Mouse (Mus musculus): ENCODE data around the gene Glis3. TPM values are rescaled to one million over a fixed set of nuclear protein-coding genes. Genes with fewer than 3 reads are reported as not detected.

Glis3 gene
- polyA plus RNA-seq, 1 experiment: 0.02 TPM

DNA sequence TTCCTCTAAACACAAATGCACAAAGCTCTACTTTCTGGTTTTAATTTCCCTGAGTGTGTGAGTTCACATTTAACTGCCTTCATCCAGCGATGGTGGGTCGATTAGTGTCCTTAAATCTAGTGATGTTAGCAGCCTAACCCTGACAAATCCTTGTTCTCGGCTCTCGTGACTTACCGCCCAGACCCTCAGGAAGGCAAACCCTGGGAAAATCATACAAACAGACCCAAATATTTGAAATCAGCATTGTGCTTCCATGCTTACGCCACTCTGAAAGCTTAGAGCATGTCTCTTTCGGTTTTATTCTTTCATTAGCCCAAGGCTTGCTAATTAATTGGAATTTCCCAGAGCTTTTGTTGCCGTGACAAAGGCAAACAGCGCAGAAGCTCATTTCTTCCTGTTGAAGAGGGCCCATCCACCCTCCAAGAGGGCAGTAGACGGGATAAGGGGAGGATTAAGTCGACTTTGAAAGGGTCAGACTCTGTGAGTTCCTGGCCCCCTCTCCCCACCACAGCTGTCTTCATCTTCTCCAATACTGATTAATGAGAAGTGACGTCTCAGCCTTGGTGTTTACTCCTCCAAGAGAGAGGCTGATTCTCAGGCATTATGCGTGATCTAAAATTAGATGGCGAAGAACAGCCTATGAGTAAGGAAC lies 100.0 kb downstream of the Glis3 start:
- no peak for TF ChIP-seq GATA1 (IDR thresholded peaks at IDR 0.05; ENCODE audit: low read length)
- no peak for TF ChIP-seq TAL1 (IDR thresholded peaks at IDR 0.05; ENCODE audit: low read length)
- Histone ChIP-seq H3K4me1 (ENCODE audit: control insufficient read depth) (no peaks in the 10 kb centered on the region), H3K27me3 (ENCODE audit: control insufficient read depth) (no peaks in the 10 kb centered on the region), H3K36me3 (ENCODE audit: control insufficient read depth) (no peaks in the 10 kb centered on the region), H3K4me3 (replicated peaks) (no peak overlapping the region), H3K9me3 (ENCODE audit: control insufficient read depth, low read length) (no peaks in the 10 kb centered on the region)

DNA sequence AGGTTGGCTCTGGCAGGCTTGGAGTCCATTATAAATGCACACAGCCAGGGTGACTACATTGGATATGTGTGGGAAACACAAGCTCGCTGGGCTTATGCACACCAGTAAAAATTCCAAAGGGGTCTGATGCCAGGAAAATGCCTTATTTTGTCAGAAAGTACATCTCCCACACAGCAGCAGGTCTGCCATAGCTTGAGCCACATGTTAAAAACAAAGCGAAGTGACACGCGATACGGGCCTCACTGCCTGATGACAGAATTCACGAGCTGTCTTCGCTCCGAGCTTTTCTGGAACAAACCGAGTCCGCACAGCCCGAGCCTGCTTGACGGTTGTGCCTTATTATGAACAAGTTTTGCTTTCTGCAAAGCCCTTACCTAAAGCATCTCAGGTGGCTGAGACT lies 102.9 kb downstream of the Glis3 start:
- H3K9me3 ChIP-seq (ENCODE audit: control insufficient read depth, low read length): no peaks in the 10 kb centered on the region
- H3K4me3 ChIP-seq (replicated peaks): no peak overlapping the region
- TF ChIP-seq GATA1 (IDR thresholded peaks at IDR 0.05; ENCODE audit: low read length): no peak
- no peaks in the 10 kb centered on the region for H3K4me1 ChIP-seq (ENCODE audit: control insufficient read depth)
- no peaks in the 10 kb centered on the region for H3K36me3 ChIP-seq (ENCODE audit: control insufficient read depth)
- no peaks in the 10 kb centered on the region for H3K27me3 ChIP-seq (ENCODE audit: control insufficient read depth)

DNA sequence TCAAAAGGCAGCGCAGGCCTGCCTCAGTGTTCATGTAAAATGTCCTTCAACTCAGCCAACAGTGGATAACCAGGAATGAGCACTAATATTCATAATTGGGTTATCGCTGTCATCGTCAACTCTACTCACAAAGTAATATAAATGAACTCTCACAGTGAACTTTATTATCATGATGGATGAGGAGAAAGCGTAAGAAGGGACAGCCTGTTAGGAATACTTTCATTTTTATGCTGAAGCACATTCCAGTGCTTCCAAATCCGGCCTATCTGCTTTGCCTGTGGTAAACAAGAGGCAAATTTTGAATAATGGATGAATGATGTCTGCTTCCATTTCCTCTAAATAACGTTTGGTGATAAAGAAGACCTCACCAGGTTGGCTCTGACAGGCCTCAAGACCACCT lies 103.3 kb downstream of the Glis3 start:
- no peaks in the 10 kb centered on the region for H3K9me3 ChIP-seq (ENCODE audit: control insufficient read depth, low read length)
- no peaks in the 10 kb centered on the region for H3K27me3 ChIP-seq (ENCODE audit: control insufficient read depth)
- no peaks in the 10 kb centered on the region for H3K4me1 ChIP-seq (ENCODE audit: control insufficient read depth)
- H3K4me3 ChIP-seq (replicated peaks): no peak overlapping the region
- TF ChIP-seq GATA1 (IDR thresholded peaks at IDR 0.05; ENCODE audit: low read length) (no peak), TAL1 (IDR thresholded peaks at IDR 0.05; ENCODE audit: low read length) (no peak)
- no peaks in the 10 kb centered on the region for H3K36me3 ChIP-seq (ENCODE audit: control insufficient read depth)

DNA sequence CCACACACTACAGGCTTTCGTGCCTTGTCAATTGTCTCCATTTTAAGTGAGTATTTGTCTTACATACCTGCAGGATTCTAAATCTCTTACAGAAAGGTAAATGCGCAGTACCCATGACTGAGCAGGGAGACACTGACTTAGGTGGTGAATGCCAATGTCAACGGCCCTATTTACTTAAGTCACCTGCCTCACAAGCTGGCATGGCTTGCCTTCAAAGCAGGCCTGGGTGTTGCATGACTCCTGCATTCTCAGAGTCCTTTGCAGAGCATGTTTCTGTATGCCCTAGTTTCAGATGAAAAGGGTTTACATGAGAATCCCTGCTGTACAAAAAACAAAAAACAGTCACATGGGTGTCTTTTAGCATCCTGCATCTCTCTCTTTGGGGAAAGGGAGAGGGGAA lies 106.2 kb downstream of the Glis3 start:
- H3K9me3 ChIP-seq (ENCODE audit: control insufficient read depth, low read length): no peaks in the 10 kb centered on the region
- H3K4me1 ChIP-seq (ENCODE audit: control insufficient read depth): no peaks in the 10 kb centered on the region
- no peaks in the 10 kb centered on the region for H3K27me3 ChIP-seq (ENCODE audit: control insufficient read depth)
- H3K36me3 ChIP-seq (ENCODE audit: control insufficient read depth): no peaks in the 10 kb centered on the region
- TF ChIP-seq TAL1 (IDR thresholded peaks at IDR 0.05; ENCODE audit: low read length) (no peak), GATA1 (IDR thresholded peaks at IDR 0.05; ENCODE audit: low read length) (no peak)
- no peak overlapping the region for H3K4me3 ChIP-seq (replicated peaks)

DNA sequence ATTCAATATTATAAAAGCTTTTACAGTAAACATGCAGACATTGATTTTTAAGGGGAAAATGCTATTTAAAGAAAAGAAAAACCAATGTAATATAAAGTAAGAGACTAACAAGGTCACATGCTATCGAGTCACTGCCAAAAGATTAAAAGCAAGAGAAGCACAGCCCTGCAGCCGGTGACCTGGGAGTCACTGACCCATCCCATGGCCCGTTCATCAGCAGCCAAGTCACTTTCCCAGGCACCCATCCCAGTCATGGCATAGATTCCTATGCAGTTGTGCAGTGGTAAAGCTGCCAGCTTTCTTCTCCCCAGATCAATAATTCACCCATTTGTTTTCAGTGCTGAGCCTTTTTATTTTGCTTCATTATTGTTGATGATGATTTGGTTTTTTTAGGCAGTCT lies 110.0 kb downstream of the Glis3 start:
- Histone ChIP-seq H3K4me3 (replicated peaks) (no peak overlapping the region), H3K4me1 (ENCODE audit: control insufficient read depth) (no peaks in the 10 kb centered on the region), H3K27me3 (ENCODE audit: control insufficient read depth) (no peaks in the 10 kb centered on the region), H3K36me3 (ENCODE audit: control insufficient read depth) (no peaks in the 10 kb centered on the region), H3K9me3 (ENCODE audit: control insufficient read depth, low read length) (no peaks in the 10 kb centered on the region)
- TF ChIP-seq GATA1 (IDR thresholded peaks at IDR 0.05; ENCODE audit: low read length) (no peak), TAL1 (IDR thresholded peaks at IDR 0.05; ENCODE audit: low read length) (no peak)

DNA sequence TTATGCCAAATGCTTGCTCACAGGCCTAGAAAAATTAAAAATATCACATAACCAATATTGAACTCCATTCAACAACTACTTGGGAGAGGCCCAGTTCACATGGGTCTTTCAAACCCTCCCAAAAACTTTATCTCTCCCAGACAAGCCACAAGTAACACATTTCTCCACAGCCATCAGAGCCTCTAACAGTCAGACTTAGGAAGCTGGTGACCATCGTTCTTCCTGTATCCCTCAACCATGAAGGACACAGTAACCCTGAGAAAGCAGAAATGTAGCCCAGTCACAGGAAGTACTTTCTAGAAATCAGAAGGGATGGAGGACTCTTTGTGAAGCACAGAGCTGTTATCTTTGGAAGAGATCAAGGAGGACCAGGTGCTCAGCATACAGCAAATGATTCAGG lies 112.8 kb downstream of the Glis3 start:
- H3K4me1 ChIP-seq (ENCODE audit: control insufficient read depth): no peaks in the 10 kb centered on the region
- no peaks in the 10 kb centered on the region for H3K36me3 ChIP-seq (ENCODE audit: control insufficient read depth)
- H3K4me3 ChIP-seq (replicated peaks): no peak overlapping the region
- TF ChIP-seq GATA1 (IDR thresholded peaks at IDR 0.05; ENCODE audit: low read length) (no peak), TAL1 (IDR thresholded peaks at IDR 0.05; ENCODE audit: low read length) (no peak)
- H3K27me3 ChIP-seq (ENCODE audit: control insufficient read depth): no peaks in the 10 kb centered on the region
- no peaks in the 10 kb centered on the region for H3K9me3 ChIP-seq (ENCODE audit: control insufficient read depth, low read length)

DNA sequence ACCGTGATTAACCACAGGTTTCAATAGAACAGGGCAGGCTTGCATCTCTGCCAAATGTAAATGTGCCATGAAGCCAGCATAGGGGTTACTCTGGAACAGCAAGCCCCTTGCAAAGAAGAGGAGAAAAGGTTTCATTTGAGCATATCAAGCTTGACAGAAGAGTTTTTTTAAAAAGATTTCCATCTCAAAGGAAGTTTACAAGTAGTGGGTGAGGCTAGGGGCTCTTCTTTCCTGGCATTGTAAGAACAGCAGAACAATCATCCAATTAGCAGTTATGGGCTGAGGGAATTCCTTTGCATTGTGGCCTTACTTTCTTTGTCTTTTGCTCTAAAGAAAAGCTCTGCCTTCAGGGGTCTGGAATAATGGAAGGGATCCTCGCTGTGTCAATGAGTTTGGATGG lies 113.3 kb downstream of the Glis3 start:
- no peak for TF ChIP-seq TAL1 (IDR thresholded peaks at IDR 0.05; ENCODE audit: low read length)
- TF ChIP-seq GATA1 (IDR thresholded peaks at IDR 0.05; ENCODE audit: low read length): no peak
- Histone ChIP-seq H3K4me1 (ENCODE audit: control insufficient read depth) (no peaks in the 10 kb centered on the region), H3K27me3 (ENCODE audit: control insufficient read depth) (no peaks in the 10 kb centered on the region), H3K4me3 (replicated peaks) (no peak overlapping the region), H3K36me3 (ENCODE audit: control insufficient read depth) (no peaks in the 10 kb centered on the region), H3K9me3 (ENCODE audit: control insufficient read depth, low read length) (no peaks in the 10 kb centered on the region)

DNA sequence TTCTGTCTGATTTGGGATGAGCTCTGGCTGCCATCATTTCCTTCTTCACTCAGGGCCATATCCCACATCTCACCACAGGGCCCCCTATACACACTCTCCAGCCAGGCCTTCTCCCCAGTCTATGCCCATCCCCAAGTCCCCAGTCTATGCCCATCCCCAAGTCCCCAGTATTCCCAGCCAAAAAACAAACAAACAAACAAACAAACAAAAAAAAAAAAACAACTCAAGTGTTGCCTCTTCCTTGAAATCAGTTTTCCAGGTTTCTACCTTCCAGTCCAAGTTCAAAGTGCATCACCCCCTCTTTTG lies 118.2 kb downstream of the Glis3 start:
- no peak for TF ChIP-seq TAL1 (IDR thresholded peaks at IDR 0.05; ENCODE audit: low read length)
- TF ChIP-seq GATA1 (IDR thresholded peaks at IDR 0.05; ENCODE audit: low read length): no peak

DNA sequence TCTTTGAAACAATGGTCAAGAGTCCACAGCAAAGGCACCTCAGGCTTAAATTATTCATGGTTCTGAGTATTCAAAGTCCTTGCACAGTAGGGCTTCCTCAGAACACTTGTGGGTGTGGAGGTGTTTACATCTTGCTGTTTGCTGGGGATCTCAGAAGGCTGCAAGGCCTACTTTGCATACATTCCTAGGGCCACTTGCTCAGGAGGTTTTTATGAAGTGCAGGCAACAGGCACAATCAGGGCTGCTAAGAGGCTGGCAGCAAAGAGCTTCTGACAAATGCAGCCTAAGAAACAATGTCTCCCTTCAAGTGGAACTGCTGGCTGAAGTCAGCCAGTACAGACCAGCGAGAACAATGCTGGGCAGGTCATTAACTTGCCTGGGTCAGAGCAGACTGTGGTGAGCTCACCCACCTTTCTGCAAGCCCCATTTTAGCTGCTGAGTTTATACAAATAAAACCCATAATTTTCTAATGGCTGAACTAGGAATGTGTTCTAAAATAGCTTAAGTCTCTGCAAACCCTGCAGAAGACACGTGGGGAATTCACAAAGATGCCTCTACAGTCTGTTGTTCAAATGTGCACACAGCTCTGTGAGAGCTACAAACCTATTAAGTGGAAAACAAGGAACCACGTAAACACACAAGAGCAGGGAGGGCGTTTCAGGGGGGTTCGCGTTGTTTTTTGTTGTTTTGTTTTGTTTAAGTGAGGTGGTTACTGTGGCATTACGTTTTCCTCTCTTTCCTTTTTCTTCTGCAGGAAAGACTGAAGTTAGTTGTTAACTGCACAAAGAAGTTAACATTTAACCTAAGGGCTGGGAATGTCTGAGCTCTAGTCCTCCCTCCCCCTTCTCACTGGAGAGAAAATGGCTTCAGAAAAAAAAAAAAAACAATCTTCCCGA lies 118.8 kb downstream of the Glis3 start:
- no peaks in the 10 kb centered on the region for H3K4me1 ChIP-seq (ENCODE audit: control insufficient read depth)
- H3K4me3 ChIP-seq (replicated peaks): no peak overlapping the region
- no peaks in the 10 kb centered on the region for H3K9me3 ChIP-seq (ENCODE audit: control insufficient read depth, low read length)
- TF ChIP-seq TAL1 (IDR thresholded peaks at IDR 0.05; ENCODE audit: low read length) (no peak), GATA1 (IDR thresholded peaks at IDR 0.05; ENCODE audit: low read length) (no peak)
- H3K27me3 ChIP-seq (ENCODE audit: control insufficient read depth): no peaks in the 10 kb centered on the region
- H3K36me3 ChIP-seq (ENCODE audit: control insufficient read depth): no peaks in the 10 kb centered on the region

More for the DNA sequence above, 118.2 kb downstream of the Glis3 start:
- Histone ChIP-seq H3K4me1 (ENCODE audit: control insufficient read depth) (no peaks in the 10 kb centered on the region), H3K4me3 (replicated peaks) (no peak overlapping the region), H3K36me3 (ENCODE audit: control insufficient read depth) (no peaks in the 10 kb centered on the region), H3K9me3 (ENCODE audit: control insufficient read depth, low read length) (no peaks in the 10 kb centered on the region), H3K27me3 (ENCODE audit: control insufficient read depth) (no peaks in the 10 kb centered on the region)
